Mouse (Mus musculus): ENCODE measurements at regions not wholly inside any gene's neighbourhood (a gene's known extent, or its start where the extent isn't known, plus 50 kb on each side); places are given as distances from the start of the nearest gene placed in this dataset.
"Not testable (repeated sequence)": the region's sequence is repeated elsewhere in the genome, so short reads cannot be mapped to it uniquely, and the experiment has no call there.

DNA sequence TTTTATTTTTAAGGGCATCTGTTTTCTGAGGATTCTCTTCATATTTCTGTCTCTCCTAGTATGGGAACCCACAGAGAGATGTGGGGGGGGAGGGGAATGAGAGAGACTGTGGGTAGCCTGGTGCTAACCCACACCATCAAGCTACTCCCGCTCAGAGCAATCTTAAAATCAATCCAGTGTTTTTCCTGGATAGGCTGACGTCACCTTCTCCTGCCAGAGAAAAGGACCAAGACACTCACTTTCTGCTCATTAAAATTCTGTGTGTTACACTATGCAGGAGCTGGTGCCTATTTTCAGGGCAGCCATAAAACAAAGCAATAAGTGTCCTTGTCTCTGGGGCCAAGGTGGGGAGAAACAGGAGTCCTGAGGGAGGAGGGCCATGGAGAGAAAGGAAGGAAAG, 537.3 kb upstream of the Tbl1xr1 start:
- DNase-seq: no peak

- peak; percentile 8 for DNase-seq
Observed at GRCm38 (mm10) chr3:21544456-21544855, 532.0 kb upstream of the Tbl1xr1 start.

DNA sequence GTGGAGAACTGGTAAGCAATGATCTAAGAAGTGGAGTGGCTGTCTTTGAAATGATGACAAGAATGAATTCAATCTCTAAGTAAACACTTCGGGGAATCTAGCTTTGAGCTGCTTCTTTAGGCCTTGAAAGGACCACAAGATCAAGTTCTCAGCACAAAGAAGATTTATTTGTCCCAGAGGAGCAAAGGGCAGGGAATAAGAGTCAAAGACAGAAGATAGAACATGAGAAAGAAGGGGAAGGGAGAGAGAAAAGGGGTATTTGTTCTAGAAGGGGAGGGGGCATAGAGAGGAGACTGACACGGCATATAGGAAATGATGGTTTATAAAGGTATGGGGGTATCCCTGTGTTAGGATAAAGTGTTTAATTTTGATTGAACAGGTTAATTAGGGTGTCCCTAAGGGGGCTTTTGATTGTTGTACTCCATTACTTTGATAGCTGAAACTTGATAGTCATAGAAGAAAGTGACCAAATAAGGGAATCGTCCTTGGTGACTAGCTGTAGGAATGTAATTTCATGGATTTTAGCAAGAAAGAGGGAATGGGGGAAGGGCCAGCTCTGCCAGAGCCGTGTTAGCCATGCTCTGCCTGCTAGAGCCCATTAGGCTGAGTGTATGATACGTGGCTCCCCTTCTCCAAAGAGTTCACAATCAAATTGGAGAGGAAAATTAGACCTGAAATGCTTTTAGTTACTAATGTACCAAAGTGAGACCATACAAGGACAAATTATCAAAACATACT, 531.1 kb upstream of the Tbl1xr1 start:
- DNase-seq: no peak

DNA sequence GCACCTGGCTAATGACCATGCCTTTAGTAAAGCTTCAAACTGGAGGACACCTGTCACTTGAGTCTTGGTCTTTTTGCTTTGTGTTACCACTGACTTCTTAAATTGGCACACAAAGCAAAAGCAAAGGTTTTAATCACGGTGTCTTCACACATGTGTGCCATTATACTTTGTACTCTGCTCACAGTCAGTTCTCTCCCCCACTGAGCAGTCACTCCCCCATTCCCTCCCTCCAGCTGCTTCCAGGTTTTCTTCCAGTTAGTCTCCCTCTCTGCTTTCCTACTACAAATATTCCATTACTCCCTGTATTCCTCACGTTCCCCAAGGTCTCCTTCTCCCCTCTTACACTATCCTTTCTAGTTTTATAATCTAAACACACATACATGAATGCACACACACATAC, 530.0 kb upstream of the Tbl1xr1 start:
- DNase-seq: no peak

DNA sequence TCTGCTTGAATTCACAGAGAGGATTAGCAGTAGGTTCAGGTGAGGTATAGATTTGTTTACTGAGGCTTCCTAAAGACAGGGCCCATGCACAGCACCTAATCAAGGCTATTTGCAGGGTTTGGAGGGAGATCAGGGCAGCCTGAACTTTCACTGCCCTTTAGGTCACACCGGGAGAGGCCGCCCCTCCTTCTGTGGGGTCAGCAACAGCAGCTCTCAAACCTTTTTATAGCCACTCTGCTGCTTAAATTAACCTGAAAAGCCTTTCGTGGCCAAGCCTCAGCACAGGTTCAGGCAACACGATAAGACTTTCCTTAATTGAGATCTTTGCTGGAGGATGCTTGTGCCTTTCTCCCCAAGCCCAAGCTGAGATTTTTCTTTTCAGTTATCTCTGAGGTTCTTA, 526.8 kb upstream of the Tbl1xr1 start:
- no peak for DNase-seq

DNA sequence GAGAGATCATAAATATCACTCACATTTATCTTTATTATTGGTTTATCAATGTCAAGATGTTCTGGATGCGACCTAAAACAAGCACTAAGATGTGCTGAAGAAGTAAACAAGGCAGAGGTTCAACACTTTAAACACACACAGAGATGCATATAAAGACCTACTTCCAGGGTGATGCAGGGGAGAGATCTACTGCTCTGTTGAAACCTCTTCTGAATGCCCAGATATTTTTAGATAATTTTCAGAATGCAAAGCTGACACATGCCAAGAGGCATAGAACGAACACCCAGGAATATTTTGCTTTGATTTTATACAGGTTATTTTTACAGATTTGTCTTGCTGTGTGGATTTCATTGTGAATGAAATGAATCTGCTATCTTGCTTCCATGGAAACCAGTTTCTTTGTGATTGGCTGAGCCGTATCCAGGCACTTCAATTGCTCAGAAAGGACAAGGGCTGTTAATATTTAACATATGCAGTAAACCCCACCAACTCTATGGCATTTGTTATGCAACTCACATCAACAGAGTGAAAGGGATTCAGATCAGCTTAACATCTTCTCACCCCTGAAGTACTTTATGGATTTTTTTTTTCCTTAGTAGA, 523.2 kb upstream of the Tbl1xr1 start:
- peak; percentile 66 for DNase-seq

DNA sequence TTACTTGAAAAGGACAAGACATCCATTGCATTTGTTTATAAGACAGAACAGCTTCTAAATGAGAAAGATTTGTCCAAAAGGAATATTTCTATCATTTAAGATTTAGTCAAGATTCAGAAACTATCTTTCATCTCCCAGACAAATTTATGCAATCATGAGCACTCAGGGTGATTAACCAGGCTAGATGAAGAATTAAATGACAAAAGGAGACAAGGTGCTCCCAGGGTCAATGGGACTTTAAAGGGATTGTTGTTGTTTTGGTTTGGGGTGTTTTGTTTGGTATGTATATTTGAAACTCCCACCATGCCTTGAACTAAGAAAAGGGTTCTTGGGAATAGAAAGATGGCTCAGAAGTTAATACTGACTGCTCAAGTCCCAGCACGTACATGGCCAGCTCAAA, 522.6 kb upstream of the Tbl1xr1 start:
- DNase-seq: no peak

DNA sequence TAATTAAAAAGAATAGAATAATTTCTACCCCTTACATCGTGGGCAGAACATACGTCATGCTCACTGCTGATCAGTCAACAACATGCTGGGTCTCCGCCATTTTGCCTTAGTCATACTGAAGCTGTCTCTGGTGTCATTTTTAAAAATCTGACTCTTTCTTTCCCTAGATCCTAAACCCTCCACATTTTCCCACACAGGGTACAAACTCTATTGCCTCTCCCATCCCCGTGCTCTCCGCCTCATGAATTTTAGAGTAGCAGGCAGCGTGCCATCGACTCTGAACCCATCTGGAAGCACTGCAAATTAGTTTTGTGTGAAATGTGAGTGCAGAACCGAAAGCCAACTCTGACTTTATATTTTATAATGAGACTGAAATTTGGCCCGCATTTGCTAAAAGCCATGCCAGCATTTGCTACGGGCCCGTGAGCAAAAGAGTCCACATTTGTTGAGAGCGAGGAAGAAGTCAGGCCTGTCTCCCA, 518.5 kb upstream of the Tbl1xr1 start:
- DNase-seq: peak; percentile 86

DNA sequence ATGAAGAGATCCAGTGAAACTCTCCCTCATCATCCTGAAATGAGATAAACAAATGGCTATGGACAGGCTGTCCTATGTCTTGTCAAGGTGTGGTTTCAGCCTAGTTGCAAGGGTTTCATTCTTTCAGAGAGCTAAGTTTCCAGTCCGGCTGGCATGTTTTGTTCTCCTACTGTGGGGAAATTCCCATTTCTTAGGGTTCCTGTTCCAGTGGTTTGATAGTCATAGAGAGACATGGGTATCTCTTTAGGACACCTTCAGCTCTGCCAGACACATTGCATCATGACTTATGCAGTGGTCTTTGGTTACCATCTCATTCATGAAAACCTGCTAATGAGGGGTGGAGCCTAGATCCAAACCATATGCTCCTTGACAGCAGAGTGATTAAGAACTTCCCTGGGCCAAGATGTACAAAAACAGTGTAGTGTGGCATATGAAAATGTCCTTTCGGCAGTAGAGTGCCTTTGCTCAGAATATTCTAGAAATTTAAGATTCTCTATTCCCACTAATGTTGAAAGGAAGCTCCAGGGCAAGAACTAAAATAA, 513.6 kb upstream of the Tbl1xr1 start:
- no peak for DNase-seq

GRCm38 (mm10) chr3:21563454-21563853, 513.0 kb upstream of the Tbl1xr1 start:
- peak; percentile 10 for DNase-seq

DNA sequence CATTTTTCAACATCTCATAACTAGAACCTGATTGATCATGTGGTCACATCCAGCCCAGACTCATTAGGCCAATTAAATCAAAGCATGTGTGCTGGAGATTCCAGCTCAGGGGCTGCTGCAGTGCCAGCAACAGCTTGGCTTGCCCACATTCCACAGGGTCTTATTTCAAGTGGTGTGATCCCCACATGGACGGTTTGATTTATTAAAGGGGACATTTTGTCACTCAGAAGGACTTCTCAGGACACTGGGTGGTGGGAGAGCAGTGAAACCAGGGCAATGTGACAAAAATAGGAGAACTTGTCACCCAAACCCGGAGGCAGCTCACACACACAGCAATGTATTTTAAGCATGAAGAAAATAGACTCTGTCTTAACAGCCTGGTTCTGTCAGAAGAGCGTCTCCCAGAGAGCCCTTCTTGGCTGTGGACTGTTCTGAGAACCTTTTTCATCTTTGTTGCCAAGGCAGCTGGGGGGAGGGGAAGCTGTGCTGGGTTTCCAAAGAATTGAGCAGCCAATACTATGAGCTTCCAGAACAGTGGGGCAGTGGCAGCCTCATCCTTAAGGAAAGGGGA, 512.2 kb upstream of the Tbl1xr1 start:
- peak; percentile 83 for DNase-seq

- peak; percentile 13 for DNase-seq
Observed at GRCm38 (mm10) chr3:21564847-21565485, 511.5 kb upstream of the Tbl1xr1 start.

GRCm38 (mm10) chr3:21569721-21570120, 506.7 kb upstream of the Tbl1xr1 start:
- peak; percentile 53 for DNase-seq

DNA sequence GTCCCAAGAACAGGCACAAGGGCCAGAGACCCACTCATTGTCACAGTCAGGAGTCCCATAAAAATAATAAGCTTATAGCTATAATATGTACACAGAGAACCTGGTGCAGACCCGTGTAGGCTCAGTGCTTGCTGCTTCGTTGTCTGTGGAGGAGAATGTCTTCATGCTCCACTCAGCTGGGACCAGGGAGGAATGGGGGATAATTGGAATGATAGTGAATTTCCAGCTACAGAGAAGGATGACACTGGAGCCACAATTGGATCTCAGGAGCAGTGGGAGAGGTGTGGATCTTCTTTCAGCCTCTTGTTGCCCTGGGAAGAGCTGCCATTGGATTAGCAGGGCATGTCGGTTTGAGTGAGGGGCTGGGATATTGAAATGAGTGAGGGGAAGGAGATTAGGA, 497.8 kb upstream of the Tbl1xr1 start:
- no peak for DNase-seq

- no peak for DNase-seq
Observed at GRCm38 (mm10) chr3:21582122-21582521, 494.3 kb upstream of the Tbl1xr1 start.

GRCm38 (mm10) chr3:21585767-21586166, 490.7 kb upstream of the Tbl1xr1 start:
- DNase-seq: no peak

- DNase-seq: no peak
Observed at GRCm38 (mm10) chr3:21606846-21607245, 469.6 kb upstream of the Tbl1xr1 start.

GRCm38 (mm10) chr3:21610231-21610630, 466.2 kb upstream of the Tbl1xr1 start:
- DNase-seq: no peak

- DNase-seq: no peak
Observed at GRCm38 (mm10) chr3:21621745-21622144, 454.7 kb upstream of the Tbl1xr1 start.

- no peak for DNase-seq
Observed at GRCm38 (mm10) chr3:21625039-21625438, 451.4 kb upstream of the Tbl1xr1 start.

DNA sequence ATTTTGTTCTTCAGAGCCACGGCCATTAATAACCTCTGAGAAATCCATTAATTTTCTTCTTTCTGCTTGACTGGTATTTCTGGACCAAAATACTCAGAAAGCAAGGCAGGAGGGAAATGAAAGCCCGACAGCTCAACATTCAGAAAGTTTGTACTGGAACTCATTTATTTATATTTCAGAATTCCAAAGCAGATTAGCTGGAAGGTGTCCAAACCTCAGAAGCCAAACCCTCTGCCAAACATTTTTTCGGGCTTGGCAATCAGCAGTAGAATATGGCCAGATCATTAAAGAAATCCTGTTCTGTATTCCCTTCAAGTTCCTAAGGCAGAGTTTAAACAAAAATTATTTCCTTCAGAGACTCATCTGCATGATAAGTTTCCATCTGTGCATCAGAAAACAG, 450.4 kb upstream of the Tbl1xr1 start:
- peak; percentile 48 for DNase-seq

- DNase-seq: not testable (repeated sequence)
Observed at GRCm38 (mm10) chr3:21627048-21627447, 449.4 kb upstream of the Tbl1xr1 start.

DNA sequence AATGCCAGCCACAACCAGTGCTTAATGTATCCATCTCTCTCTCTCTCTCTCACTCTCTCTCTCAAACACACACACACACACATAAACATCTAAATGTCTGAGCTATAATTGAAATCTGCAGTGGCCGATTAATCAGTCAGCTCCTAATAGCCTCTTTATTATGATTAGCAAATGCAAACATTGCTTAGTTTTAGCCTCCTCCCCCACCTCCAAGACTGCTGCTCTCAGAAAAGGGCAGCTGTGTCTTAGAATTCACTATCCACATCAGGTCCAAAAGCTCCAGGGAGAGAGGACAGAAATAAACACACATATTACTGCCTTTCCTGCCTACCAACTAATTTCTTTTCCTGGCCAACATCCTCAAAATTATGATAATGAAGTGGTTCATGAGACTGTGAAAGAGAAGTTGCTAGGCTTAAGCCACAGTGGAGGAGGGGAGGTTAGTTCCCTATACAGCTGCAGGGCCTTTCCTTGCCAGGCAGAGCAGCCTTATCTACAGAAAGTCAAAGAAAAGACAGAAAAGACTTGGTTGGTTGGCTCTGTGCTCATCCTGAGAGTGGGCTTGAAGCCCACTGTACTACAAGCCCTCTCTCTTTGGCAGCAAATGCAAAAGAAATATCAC, 442.7 kb upstream of the Tbl1xr1 start:
- peak; percentile 34 for DNase-seq

Measured in layer of hippocampus, adult 9-11 months (tissue).